Mouse (Mus musculus): ENCODE measurements around the gene Bcl2l2. TPM values are rescaled to one million over a fixed set of nuclear protein-coding genes. Genes with fewer than 3 reads are reported as not detected.

Gene Bcl2l2
- 100 to 1,000 TPM; 104 to 105 TPM for total RNA-seq (2021)
- long read RNA-seq, experiment 1, partial matches to known transcripts = 0 of 2 reads
- long read RNA-seq, experiment 1, other reads (novel, unspliced or antisense) = 2 of 2 reads
- long read RNA-seq, experiment 2 = 0 reads

GRCm38 (mm10) chr14:54883154-54884021 lies at the start of gene Bcl2l2, which contains the start of gene Gm20521:
Bcl2l2 (plus strand) TSS chr14:54883377.
Gm20521 (plus strand) TSS chr14:54883441.
- intact Hi-C loops (cut with DNase I) = no loop called here
- peak; percentile 71 to 74 for DNase-seq (ENCODE audit: low spot score in 2 of 2)

GRCm38 (mm10) chr14:54843461-54843860 lies 39.7 kb upstream of the Bcl2l2 start:
- intact Hi-C loops (cut with DNase I) = loop anchor here (2.0 kb wide), 1 partner anchor 171 kb away; the partner anchor contains the start of gene Ngdn
- peak in 1 of 2 experiments; percentile 42 for DNase-seq (ENCODE audit: low spot score in 2 of 2)

DNA sequence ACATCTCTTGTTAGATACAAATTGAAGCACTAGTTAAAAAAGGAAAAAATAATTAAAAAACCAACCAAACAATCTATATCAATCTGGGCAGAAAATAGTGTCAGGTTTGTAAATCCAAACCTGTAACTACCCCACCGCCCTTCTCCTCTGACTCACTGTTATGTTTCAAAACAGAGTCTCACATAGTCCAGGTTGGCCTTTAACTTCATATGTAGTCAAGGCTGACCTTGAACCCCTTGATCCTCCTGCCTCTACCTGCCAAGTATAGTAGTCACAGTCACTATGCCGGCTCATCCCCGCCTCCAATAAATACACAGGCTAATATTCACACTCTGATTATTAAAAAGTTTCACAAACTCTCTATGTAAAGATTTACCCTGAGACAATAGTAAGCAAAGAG lies 27.5 kb upstream of the Bcl2l2 start:
- no peak for DNase-seq (ENCODE audit: low spot score in 2 of 2)
- intact Hi-C loops (cut with DNase I) = no loop called here

- no peak for DNase-seq (ENCODE audit: low spot score in 2 of 2)
- intact Hi-C loops (cut with DNase I) = no loop called here
These were observed 26.5 kb upstream of the Bcl2l2 start for GRCm38 (mm10) chr14:54856703-54857102.

GRCm38 (mm10) chr14:54857891-54858290 lies 25.3 kb upstream of the Bcl2l2 start:
- no peak for DNase-seq (ENCODE audit: low spot score in 2 of 2)
- intact Hi-C loops (cut with DNase I) = no loop called here

GRCm38 (mm10) chr14:54860511-54860910 lies 22.7 kb upstream of the Bcl2l2 start:
- intact Hi-C loops (cut with DNase I) = loop anchor here (2.0 kb wide), 1 partner anchor 146 kb away; no protein-coding TSS in a partner anchor

DNA sequence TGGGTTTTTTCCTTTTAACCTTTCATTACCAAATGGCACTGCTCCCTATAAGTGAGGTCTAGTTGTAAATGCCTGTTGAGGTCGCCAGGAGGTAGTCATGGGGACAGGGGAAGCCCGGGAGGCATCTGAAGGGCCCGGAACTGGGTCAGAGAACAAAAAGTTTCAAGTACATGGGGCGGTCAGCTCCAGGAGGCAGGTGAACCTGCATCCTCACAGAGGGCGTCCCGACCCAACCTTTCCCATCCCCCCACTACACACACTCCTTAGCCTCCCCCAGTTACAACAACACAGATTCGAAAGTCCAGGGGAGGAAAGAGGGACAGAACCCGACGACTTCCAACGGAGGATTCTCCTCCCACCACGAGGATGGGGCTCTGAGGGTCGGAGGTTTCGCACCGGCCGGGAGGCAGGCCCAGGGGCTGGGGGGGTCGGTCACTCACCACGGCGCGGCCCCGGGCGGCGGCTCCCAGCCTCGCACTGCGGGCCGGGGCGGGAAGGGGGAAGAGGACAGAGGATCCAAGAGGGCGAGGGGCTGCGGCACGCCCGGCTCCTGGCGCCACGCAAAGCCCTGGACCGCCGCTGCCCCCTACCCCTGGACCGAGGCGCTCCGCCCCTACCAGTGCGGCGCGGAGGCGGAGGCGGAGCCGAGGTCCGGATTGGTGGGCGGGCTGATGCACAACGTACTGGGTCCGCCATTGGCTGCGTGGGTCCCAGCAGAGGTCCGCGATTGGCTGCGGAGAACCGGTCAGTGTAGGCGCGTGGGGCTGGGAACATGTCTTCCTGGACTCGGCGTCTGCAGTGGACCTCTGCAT lies 19.5 kb upstream of the Bcl2l2 start:
- intact Hi-C loops (cut with DNase I) = no loop called here
- peak; percentile 91 to 93 for DNase-seq (ENCODE audit: low spot score in 2 of 2)

More at GRCm38 (mm10) chr14:54860511-54860910, 22.7 kb upstream of the Bcl2l2 start:
- peak; percentile 75 to 77 for DNase-seq (ENCODE audit: low spot score in 2 of 2)

GRCm38 (mm10) chr14:54864313-54865036 lies 18.7 kb upstream of the Bcl2l2 start:
- intact Hi-C loops (cut with DNase I) = no loop called here
- DNase-seq (ENCODE audit: low spot score in 2 of 2) = no peak

GRCm38 (mm10) chr14:54865626-54866025 lies 17.6 kb upstream of the Bcl2l2 start:
- intact Hi-C loops (cut with DNase I) = no loop called here
- DNase-seq (ENCODE audit: low spot score in 2 of 2) = no peak

GRCm38 (mm10) chr14:54866268-54866667 lies 16.9 kb upstream of the Bcl2l2 start:
- DNase-seq (ENCODE audit: low spot score in 2 of 2) = no peak
- intact Hi-C loops (cut with DNase I) = no loop called here

GRCm38 (mm10) chr14:54866936-54867335 lies 16.2 kb upstream of the Bcl2l2 start:
- DNase-seq (ENCODE audit: low spot score in 2 of 2) = no peak
- intact Hi-C loops (cut with DNase I) = no loop called here

DNA sequence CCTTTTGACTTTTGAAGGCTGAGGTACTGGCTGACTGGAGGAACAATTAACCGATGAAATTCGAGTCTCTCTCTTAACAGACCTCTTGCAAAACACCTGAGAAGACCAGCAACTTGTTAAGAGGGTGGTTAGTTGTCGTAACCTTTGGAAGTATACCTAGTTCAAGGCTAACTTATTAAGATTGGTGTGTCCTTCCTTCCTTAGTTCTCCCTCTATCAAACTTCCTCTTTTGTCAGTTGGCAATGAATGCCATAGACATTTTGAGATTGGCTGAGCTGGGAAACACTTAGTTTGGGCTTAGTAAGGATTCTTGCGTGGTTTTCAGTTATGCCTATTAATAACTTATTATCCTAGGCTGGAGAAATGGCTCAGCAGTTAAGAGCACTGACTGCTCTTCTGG lies 15.2 kb upstream of the Bcl2l2 start:
- intact Hi-C loops (cut with DNase I) = no loop called here
- no peak for DNase-seq (ENCODE audit: low spot score in 2 of 2)

DNA sequence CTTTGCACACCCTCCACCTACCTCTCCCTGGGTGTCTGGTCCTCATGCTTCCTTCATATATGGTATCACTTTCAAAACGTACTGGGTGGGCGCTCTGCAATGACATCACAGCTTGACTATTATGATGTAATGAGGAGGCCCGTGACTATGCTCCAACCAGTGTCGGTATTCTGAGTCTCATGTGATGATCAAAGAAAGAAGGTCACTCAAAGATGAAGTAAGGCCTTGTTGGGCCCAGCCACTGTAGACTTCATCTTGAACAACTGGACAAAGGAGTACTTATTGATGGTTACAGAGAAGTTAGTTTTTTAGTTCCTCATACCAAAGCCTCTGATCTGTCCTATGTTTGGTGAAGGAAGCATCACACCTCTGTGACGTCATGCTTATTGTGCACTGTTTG lies 12.3 kb upstream of the Bcl2l2 start, which contains the start of gene Homez:
Homez (minus strand) TSS at position 101 of the 400 bp plus-strand sequence.
- intact Hi-C loops (cut with DNase I) = no loop called here
- DNase-seq (ENCODE audit: low spot score in 2 of 2) = no peak

DNA sequence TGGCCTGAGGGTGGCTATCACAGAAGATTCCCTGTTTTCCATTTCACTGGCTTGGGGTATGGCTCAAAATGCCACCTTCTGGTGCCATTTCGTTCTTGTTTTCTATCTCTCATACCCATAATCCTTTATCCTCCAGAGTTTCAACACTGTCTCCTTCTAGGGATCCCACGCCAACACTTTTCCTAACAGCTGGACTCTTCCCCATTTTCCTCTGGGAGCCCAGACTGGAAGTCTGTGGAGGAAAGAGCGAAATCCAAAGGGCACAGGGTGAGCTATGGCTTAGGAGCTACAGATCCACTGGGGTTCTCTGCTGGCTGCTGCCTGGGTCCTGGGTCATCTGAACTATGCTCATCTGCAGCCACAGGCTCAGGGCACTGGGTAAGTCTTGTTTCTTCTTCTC lies 9.0 kb upstream of the Bcl2l2 start:
- no peak for DNase-seq (ENCODE audit: low spot score in 2 of 2)
- intact Hi-C loops (cut with DNase I) = no loop called here

DNA sequence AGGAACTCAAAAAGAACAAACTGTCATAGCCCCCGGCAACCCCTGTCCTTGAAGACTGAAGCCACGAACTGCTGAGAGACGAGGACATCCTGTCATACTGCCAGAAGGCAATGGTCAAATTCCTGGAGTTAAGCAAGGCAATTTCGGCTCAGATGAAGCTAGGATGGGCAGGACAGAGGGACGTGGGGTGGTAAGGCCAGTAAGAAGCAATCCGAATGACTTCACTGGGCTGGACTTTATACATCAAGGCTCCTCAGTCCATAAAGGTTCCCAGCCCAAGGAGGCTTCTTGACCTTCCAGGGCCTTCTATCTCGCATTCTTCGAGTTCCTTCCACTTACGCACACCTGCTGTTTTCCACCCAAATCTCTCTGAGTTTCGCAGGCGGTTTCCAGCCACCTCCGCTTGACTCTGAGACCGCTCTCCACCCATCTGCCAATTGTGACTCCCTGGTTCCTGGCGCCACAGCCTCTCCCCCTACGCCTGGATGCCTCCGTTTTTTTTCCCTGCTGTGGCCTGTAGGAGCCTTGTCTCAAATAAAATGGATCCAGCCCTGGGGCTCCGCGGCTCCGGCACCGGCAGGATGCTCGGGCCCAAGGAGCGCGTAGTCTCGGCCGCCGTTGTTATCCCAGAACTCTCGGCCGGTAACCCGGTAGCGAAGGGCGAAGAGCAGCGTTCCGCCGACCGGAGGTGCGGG lies 7.2 kb upstream of the Bcl2l2 start:
- no peak for DNase-seq (ENCODE audit: low spot score in 2 of 2)
- intact Hi-C loops (cut with DNase I) = no loop called here

GRCm38 (mm10) chr14:54876539-54877047 lies 6.6 kb upstream of the Bcl2l2 start:
- intact Hi-C loops (cut with DNase I) = no loop called here
- peak; percentile 91 to 93 for DNase-seq (ENCODE audit: low spot score in 2 of 2)

GRCm38 (mm10) chr14:54877048-54877715 lies 6.0 kb upstream of the Bcl2l2 start, which contains the start of gene Ppp1r3e:
Ppp1r3e (minus strand) TSS chr14:54877550.
- intact Hi-C loops (cut with DNase I) = no loop called here
- DNase-seq (ENCODE audit: low spot score in 2 of 2) = peak in 1 of 2 experiments; percentile 58

Measured in left cerebral cortex, postnatal 14 days (tissue).